Mouse (Mus musculus) embryo, embryonic 11.5 days (tissue): ENCODE measurements around the gene Sh3rf1.

ENCODE experiments used
- DNase-seq: peaks from one replicate; pipeline ENCODE4 v3.0.0-alpha.2; 2012; ENCODE audit warnings: low read depth, low spot score

Gene Sh3rf1

DNA sequence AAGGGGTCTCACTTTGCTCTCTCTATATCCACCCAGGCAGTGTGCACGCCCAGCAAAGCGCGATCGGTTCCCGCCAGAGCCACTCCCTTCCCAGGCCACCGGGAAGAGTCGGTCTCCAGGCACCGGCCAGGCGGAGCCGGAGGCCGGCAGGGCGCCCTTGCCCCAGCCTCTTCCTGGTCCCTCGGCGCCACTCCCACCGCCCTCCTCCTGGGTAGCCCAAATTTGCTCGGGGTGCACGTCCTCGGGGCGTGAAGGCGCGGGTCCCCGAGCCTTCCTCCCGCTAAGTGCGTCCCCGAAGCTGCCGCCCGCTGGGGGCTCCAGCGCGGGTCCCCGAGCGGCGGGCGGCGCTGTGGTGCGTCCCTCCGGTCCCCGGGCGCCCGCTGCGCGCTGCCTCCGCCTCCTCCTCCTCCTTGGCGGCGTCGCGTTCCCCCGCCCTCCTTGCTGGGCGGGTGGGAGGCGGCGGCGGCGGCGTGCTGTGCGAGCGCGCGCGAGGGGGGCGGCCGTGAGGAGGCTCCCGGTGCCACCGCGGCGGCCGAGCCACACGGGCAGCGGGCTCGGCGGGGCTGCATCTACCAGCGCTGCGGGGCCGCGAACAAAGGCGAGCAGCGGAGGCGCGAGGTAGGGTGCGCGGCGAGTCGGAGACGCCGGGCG, at the start of gene Sh3rf1:
Gene Sh3rf1, plus strand, starts transcription at position 144 of the 651 bp plus-strand sequence.
- DNase-seq = peak; percentile 51

DNA sequence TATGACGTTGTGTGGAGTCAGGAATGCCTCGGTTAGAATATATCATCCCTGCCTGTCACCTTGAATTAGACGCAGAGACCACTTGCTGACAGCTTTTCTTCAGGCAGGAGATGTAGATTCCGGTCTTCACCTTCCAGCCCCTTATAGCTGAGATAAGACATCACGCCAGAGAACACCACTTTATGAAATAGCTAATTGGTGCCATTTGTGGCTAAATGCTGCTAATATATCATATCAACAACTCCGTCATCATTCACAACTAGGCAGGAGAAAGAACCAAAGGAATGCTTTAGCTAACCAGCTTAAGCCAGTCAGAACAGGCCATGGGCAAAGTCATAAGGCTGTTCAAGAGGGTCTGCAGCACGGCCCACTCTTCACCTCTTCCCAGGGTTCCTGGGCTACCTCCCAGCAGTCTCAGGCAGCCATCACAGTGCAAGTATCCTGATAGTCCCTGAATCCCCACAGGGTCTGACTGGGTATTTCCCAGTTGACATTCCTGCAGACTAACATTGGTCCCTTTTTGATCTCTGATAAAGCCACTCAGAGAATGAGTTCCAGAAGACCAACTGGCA, 49.7 kb upstream of the Sh3rf1 start:
- no peak for DNase-seq

- DNase-seq = no peak
Measured at GRCm38 (mm10) chr8:61175876-61176275, 47.8 kb upstream of the Sh3rf1 start.

GRCm38 (mm10) chr8:61177680-61178593, 45.7 kb upstream of the Sh3rf1 start:
- no peak for DNase-seq

GRCm38 (mm10) chr8:61178594-61179140, 45.0 kb upstream of the Sh3rf1 start:
- no peak for DNase-seq

- no peak for DNase-seq
Measured at GRCm38 (mm10) chr8:61181592-61181991, 42.1 kb upstream of the Sh3rf1 start.

DNA sequence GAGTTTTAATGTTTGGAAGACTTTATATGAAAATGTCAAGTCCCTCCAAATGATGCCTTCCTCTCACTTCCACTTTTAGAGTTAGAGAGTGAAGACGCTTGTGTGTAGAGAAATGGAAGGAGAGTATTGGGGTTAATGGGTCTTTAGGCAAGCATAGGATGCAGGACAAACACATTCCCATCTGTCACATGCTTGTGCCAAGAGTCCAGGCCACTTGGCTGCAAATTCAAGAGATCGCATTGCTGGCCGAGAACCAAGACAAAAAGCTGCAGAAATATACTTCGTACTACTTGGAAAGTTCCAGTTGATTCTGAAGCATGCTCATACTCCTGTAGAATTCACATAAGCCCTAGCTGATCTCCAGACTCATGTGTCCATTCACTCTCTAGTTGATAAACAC, 41.7 kb upstream of the Sh3rf1 start:
- DNase-seq = no peak

DNA sequence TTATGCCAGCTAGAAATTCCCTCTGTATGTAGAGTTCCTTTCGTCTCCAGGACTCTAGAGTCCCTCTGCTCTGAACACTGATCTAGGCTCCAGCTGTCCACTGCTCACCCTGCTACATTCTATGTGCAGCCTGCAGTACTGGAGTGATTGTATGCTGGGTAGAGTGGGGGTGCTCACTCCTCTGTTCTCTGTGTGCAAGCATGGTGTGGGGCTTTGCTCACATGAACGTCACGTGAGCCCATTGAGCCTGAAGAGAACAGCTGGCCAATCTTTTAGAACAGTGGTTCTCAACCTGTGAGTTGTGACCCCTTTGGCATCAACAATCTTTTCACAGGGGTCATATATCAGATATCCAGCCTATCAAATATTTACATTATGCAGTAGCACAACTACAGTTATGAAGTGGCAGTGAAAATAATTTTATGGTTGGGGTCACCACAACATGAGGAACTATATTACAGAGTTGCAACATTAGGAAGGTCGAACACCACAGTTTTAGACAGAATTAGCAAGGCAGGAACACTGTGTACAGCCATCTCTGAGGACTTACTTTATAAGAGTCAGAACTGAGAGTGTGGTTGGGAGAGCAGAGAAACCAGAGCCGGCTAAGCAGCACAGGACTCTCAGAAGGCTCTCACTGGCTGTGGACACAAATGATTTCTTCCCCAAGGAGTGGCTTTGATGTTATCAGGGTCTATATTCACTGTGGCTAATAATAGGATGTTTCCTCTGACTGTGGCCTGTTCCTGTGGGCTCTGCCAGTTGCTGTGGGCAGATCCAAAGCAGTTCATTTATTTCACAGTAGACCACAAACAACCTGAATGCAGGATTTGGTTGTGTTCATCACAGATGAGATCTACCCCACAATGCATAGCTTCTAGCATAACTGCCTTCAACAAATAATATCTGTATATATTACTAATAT, 38.1 kb upstream of the Sh3rf1 start:
- no peak for DNase-seq

DNA sequence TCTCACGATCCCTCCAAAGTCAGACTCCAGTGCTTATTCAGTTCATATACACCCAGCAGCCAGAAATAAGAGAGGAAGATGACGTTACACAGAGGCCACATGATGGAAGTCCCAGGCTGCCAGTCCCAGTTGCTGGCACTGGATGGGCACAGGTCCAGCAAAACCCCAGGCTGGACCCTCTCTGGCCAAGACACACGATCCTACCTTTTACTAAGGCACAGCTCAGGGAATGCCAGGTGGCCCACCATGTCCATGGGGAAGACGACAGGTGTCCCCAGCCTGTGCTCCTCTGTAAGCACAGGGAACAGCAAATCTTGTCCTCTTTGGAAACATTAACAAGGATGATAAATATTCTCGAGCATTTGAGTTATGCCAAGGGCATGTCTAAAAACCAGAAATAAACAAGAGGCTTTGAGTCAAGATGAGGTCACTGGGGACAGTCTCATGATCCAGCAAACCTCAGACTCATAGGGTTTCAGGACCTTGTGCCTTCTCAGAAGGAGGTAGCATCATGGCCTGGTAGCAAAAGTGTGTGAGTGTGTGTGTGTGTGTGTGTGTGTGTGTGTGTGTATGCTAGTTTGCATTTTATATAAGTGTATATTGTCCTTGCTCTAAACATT, 29.3 kb upstream of the Sh3rf1 start:
- DNase-seq = no peak

- no peak for DNase-seq
Measured at GRCm38 (mm10) chr8:61200254-61200887, 23.3 kb upstream of the Sh3rf1 start.

GRCm38 (mm10) chr8:61203035-61203826, 20.4 kb upstream of the Sh3rf1 start:
- DNase-seq = no peak

GRCm38 (mm10) chr8:61206876-61207275, 16.8 kb upstream of the Sh3rf1 start:
- DNase-seq = no peak

- no peak for DNase-seq
Measured at GRCm38 (mm10) chr8:61207636-61208035, 16.0 kb upstream of the Sh3rf1 start.

DNA sequence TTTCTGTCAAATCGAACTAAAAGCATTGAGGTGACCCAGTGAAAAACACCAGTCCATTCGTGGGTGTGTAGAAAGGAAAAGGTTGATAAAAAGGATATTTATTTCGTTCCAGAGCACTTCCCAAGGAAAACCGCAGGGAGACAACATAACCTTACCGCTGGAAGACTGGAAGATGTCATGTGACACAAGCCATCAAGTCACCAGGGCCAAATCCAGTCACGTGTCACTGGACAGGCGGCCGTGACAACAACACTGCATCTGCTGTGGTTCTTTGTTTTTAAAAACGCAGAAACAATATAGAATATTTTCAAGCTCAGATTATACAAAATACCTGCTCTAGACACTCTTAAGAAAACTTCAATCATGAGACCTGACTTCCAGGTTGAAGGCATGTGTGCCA, 15.0 kb upstream of the Sh3rf1 start:
- DNase-seq = no peak

DNA sequence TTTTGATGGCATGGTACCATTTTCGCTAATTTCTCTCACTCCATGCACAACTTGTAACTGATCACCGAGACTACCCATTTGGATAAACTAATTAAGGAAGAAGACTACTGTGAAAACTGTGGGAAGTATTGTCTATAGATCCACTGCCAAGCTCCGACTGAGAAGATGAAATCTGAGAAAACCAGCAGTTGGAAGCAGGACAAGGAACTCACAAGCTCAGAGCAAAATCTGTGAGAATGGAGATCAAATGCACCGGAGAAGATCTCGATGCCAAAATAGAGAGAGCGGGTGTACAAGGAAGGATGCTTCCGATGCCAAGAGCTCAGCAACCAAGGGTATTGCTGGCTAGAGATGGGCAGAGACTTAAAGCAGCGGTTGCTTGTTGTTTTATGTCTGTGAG, 12.8 kb upstream of the Sh3rf1 start:
- no peak for DNase-seq

DNA sequence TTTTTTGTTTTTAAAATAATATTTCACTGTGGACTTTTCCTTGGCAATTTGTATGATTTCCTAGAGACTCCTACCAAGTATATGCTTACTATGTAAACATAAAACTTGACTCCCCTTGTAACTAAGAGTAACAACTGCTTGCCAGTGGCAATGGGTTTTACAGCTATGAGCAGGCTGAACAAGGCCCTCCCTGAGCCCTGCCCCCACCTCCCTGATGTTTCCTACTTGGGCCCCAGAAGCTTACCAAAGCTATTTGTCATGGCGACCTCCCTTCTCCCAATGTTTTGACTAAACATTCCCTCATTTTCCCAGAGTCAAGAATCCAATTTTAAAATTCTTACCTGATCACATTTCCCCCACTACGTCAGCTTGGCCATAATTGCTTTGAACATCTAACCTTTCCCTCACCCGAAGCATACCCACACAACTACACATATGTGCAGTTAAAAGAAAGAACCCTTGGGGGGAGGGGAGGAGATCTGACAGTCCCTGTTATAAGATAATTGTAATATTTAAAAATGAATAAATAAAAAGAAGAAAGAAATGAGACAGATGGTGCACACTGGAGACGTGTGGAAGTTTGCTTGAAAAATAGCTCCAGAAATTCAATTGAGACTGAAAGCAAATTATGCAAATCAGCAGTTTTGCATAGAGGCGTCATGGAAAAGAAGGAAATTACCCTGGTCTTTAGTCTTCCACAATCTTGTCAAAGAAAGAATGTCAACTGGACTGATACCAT, 8.4 kb upstream of the Sh3rf1 start:
- DNase-seq = no peak

DNA sequence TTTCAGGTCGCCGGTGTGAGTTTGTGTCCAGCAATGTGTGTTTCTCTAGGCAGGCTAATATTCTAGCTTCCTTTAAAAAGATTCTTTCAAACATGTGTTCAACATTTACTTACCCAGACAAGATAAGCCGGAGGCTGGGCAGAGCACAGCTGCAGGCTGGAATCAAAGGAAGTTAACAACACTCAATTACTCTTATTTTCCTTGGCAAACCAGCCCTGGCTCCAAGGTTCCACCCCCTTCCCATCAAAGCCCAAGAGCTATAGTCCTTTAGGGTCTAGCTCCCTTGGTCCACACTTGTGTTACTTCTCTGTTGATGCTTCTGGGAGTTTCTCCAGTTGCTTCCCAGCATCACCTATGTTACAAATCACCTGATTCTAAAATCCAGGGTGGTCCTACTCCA, 6.7 kb upstream of the Sh3rf1 start:
- no peak for DNase-seq

DNA sequence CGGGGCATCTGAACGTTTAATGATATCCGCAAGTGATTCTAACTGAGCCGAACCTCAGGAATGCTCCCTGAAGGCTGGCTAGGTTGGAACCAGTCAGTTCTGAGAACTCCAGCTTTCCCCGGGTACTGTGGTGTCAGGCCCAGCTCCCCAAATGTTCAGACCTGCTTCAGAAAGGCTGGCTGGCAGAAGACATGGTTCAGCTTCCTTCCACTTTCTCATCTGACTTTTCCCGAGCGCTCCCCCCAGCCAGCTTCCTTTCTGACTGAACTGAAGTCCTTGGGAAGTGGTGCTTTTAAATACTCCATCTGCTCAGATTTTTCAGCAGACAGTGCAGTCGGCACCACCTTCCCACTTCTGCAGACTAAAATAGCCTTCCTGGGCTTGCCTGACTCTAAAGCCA, 6.2 kb upstream of the Sh3rf1 start:
- DNase-seq = no peak

- DNase-seq = no peak
Measured at GRCm38 (mm10) chr8:61218439-61218838, 5.2 kb upstream of the Sh3rf1 start.
